Mouse (Mus musculus) heart, adult 2 months (tissue): Measurements from ENCODE around the gene Eif2ak1. TPM values are rescaled to one million over a fixed set of nuclear protein-coding genes. Genes with fewer than 3 reads are reported as not detected.

ENCODE experiments used
- DNase-seq, 2 experiments: peaks; one replicate each; pipeline ENCODE4 v3.0.0; 2021
- H3K27ac ChIP-seq: fragments of 200-600 bp; 2 replicates; pipeline ENCODE4 v1.8.1; 2022
- H3K27me3 ChIP-seq: fragments of 200-500 bp; 2 replicates; pipeline ENCODE4 v1.6.1; 2012; ENCODE audit warnings: mild to moderate bottlenecking, low read length, inconsistent platforms, mixed read lengths; ENCODE audit not compliant: control insufficient read depth, insufficient read depth
- H3K36me3 ChIP-seq: fragments of 200-500 bp; 2 replicates; pipeline ENCODE4 v1.6.1; 2012; ENCODE audit warnings: low read length, inconsistent platforms; ENCODE audit not compliant: control insufficient read depth, insufficient read depth
- H3K4me1 ChIP-seq: fragments of 200-500 bp; 2 replicates; pipeline ENCODE4 v1.6.1; 2011; ENCODE audit warnings: low read length; ENCODE audit not compliant: control insufficient read depth, insufficient read depth
- H3K4me3 ChIP-seq: fragments of 200-600 bp; 2 replicates; pipeline ENCODE4 v1.8.1; 2022
- H3K79me2 ChIP-seq: fragments of 200-500 bp; replicated peaks from 2 replicates; pipeline ENCODE4 v1.6.1; 2012; ENCODE audit warnings: mild to moderate bottlenecking, inconsistent platforms, low read length, moderate library complexity, mixed read lengths; ENCODE audit not compliant: control insufficient read depth, insufficient read depth
- H3K9ac ChIP-seq: fragments of 200-500 bp; 2 replicates; pipeline ENCODE4 v1.6.1; 2012; ENCODE audit warnings: low read depth, mild to moderate bottlenecking, control low read depth, inconsistent platforms, low read length, mixed read lengths
- CTCF ChIP-seq: fragments of 200-600 bp; IDR thresholded peaks from 2 replicates; pipeline ENCODE4 v1.8.1; 2022; ENCODE audit warnings: antibody characterized with exemption, mild to moderate bottlenecking, moderate library complexity
- EP300 ChIP-seq: fragments of 200-500 bp; IDR thresholded peaks from 2 replicates; pipeline ENCODE4 v1.6.1; 2011; ENCODE audit warnings: low read depth, low read length, control low read depth; ENCODE audit not compliant: insufficient read depth
- POLR2A ChIP-seq: fragments of 200-500 bp; IDR thresholded peaks from 2 replicates; pipeline ENCODE4 v1.6.1; 2011; ENCODE audit warnings: mild to moderate bottlenecking, low read depth, low read length, control low read depth; ENCODE audit not compliant: insufficient read depth
- WGBS: fragments of 180-500 bp; shearing (Covaris S2); methylation state at CpG from one replicate; pipeline ENCODE4 v1.1.7; 2018; 5-methylcytosine and 5-hydroxymethylcytosine counted together
- intact Hi-C: fragments of 180-260 bp; cut with DNase I; formaldehyde crosslinking; loops from one replicate; pipeline ENCODE4 v1.15.1; 2025
- polyA plus RNA-seq: library from polyadenylated mRNA; depleted of rRNA; stranded (reverse); fragments of >200 nt; gene quantifications from 2 replicates; pipeline ENCODE4 v1.2.3, GENCODE M21; 2012
- total RNA-seq, 2 experiments: library from RNA; stranded (reverse); gene quantifications; 2 replicates each; pipeline ENCODE4 v1.2.3; 2021

Eif2ak1 gene
- total and polyA plus RNA-seq, 3 experiments: 11.9 to 21.4 (median 19.2) TPM

GRCm38 (mm10) chr5:143809421-143810090, 8.0 kb upstream of the Eif2ak1 start:
- 78% methylated on average over 3 of the region's 3 CpGs for WGBS
- no peak overlapping the region for H3K4me3 ChIP-seq
- H3K4me1 ChIP-seq: no peaks in the 10 kb centered on the region
- H3K9ac ChIP-seq: no peak overlapping the region
- H3K27me3 ChIP-seq: no peaks in the 10 kb centered on the region
- H3K27ac ChIP-seq: no peak overlapping the region
- no peak for DNase-seq
- intact Hi-C loops: no loop called here
- H3K79me2 ChIP-seq: no peaks in the 10 kb centered on the region
- no peaks in the 10 kb centered on the region for H3K36me3 ChIP-seq
- TF ChIP-seq CTCF (no peak), EP300 (no peak), POLR2A (no peak)

GRCm38 (mm10) chr5:143811653-143812052, 5.9 kb upstream of the Eif2ak1 start:
- Histone ChIP-seq H3K27ac (no peak overlapping the region), H3K27me3 (no peaks in the 10 kb centered on the region), H3K4me3 (no peak overlapping the region), H3K36me3 (no peaks in the 10 kb centered on the region), H3K79me2 (no peaks in the 10 kb centered on the region), H3K9ac (no peak overlapping the region), H3K4me1 (no peaks in the 10 kb centered on the region)
- DNase-seq: no peak
- 84% methylated on average over 5 of the region's 5 CpGs for WGBS
- TF ChIP-seq EP300: no peak
- no peak for TF ChIP-seq CTCF
- no peak for TF ChIP-seq POLR2A
- intact Hi-C loops: no loop called here

- no peaks in the 10 kb centered on the region for H3K36me3 ChIP-seq
- H3K27ac ChIP-seq: no peak overlapping the region
- peaks cover 3% of the 10 kb centered on the region; the same call in 1 of the 2 replicates for H3K4me1 ChIP-seq
- no peak overlapping the region for H3K4me3 ChIP-seq
- H3K9ac ChIP-seq: no peak overlapping the region
- H3K79me2 ChIP-seq: no peaks in the 10 kb centered on the region; the same call in 1 of the 2 replicates
- H3K27me3 ChIP-seq: no peaks in the 10 kb centered on the region
- no peak for TF ChIP-seq POLR2A
- no peak for TF ChIP-seq EP300
- TF ChIP-seq CTCF: no peak
- no peak for DNase-seq
- 46% methylated on average over 2 of the region's 2 CpGs for WGBS
- intact Hi-C loops: no loop called here
Observed at GRCm38 (mm10) chr5:143814626-143815025, 3.0 kb upstream of the Eif2ak1 start.

- intact Hi-C loops: no loop called here
- WGBS: under 1% methylated on average over 32 of the region's 32 CpGs
Observed at GRCm38 (mm10) chr5:143817931-143818311, 333 bp downstream of the Eif2ak1 start.

GRCm38 (mm10) chr5:143818461-143818860, 873 bp downstream of the Eif2ak1 start:
- no peak for DNase-seq
- H3K4me1 ChIP-seq: peaks cover 3% of the 10 kb centered on the region; the same call in 1 of the 2 replicates
- no peaks in the 10 kb centered on the region for H3K27me3 ChIP-seq
- H3K79me2 ChIP-seq: peaks cover 4% of the 10 kb centered on the region; the same call in 1 of the 2 replicates
- TF ChIP-seq EP300 (no peak), POLR2A (no peak), CTCF (no peak)
- no peaks in the 10 kb centered on the region for H3K36me3 ChIP-seq
- H3K27ac ChIP-seq: peak overlapping the region; percentile 80; the same call in 1 of the 2 replicates
- peak overlapping the region; percentile 97 for H3K9ac ChIP-seq
- WGBS: 3% methylated on average over 10 of the region's 10 CpGs
- intact Hi-C loops: no loop called here
- peak overlapping the region; percentile 98 for H3K4me3 ChIP-seq

More at GRCm38 (mm10) chr5:143817931-143818311, 333 bp downstream of the Eif2ak1 start:
- no peaks in the 10 kb centered on the region for H3K36me3 ChIP-seq
- no peak for TF ChIP-seq CTCF
- TF ChIP-seq POLR2A: no peak
- TF ChIP-seq EP300: no peak
- H3K4me1 ChIP-seq: peaks cover 3% of the 10 kb centered on the region; the same call in 1 of the 2 replicates
- peak overlapping the region; percentile 98 for H3K4me3 ChIP-seq
- H3K27ac ChIP-seq: peak overlapping the region; percentile 80
- no peak for DNase-seq
- H3K27me3 ChIP-seq: no peaks in the 10 kb centered on the region
- H3K79me2 ChIP-seq: peaks cover 4% of the 10 kb centered on the region; the same call in 1 of the 2 replicates
- H3K9ac ChIP-seq: peak overlapping the region; percentile 97

- H3K79me2 ChIP-seq: peaks cover 4% of the 10 kb centered on the region; the same call in 1 of the 2 replicates
- peak overlapping the region; percentile 98 for H3K4me3 ChIP-seq
- H3K9ac ChIP-seq: no peak overlapping the region
- DNase-seq: no peak
- no peaks in the 10 kb centered on the region for H3K27me3 ChIP-seq
- no peaks in the 10 kb centered on the region for H3K36me3 ChIP-seq
- no peak overlapping the region for H3K27ac ChIP-seq
- WGBS: 28% methylated on average over 13 of the region's 13 CpGs
- no peak for TF ChIP-seq CTCF
- no peak for TF ChIP-seq POLR2A
- no peak for TF ChIP-seq EP300
- H3K4me1 ChIP-seq: peaks cover 3% of the 10 kb centered on the region; the same call in 1 of the 2 replicates
- intact Hi-C loops: no loop called here
Observed at GRCm38 (mm10) chr5:143818949-143819348, 1.4 kb downstream of the Eif2ak1 start.
